Mouse (Mus musculus): ENCODE measurements around the gene Gm20517. TPM values are rescaled to one million over a fixed set of nuclear protein-coding genes. Genes with fewer than 3 reads are reported as not detected.
A peak's percentile ranks its signal among the peaks of the same experiment; 100 is the strongest.

Gm20517 gene
- polyA plus RNA-seq, 1 experiment from 2014 or later = 2.4 TPM

DNA sequence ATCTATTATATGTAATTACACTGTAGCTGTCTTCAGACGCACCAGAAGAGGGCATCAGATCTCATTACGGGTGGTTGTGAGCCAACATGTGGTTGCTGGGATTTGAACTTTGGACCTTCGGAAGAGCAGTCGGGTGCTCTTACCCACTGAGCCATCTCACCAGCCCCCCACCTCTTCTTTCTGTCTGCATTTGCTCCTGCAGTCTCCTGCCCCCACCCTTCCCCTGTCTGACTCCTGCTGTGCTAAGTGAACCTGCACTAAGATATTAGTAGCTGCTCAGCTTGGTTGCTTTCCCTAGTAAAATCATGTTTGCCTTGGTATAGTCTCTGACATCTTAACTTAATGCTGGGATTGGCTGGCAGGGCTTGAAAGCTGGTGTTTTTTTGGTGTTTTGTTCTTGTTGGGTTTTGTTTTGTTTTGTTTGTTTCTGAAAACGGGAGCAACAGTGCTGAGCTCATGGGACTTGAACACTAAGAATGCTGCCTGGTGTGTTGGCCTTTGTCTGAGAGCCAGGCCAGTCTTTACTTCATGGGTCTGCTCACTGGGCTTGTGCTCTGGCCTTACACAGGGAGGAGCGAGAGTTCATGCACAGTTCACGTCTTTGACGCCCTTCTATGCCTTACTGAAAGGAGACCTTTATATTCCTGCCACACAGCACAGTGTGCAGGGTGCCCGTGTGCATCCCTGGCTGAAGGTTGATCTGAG, 51.8 kb downstream of the Gm20517 start:
- H3K27ac ChIP-seq = no peak overlapping the region
- no peak overlapping the region for H3K9ac ChIP-seq
- 70% methylated on average over 9 of the region's 9 CpGs for WGBS
- no peak for ATAC-seq (ENCODE audit: insufficient number of reproducible peaks, low FRiP score, low TSS enrichment, low read depth)
- no peaks in the 10 kb centered on the region for H3K4me1 ChIP-seq
- H3K36me3 ChIP-seq = no peaks in the 10 kb centered on the region
- H3K4me2 ChIP-seq = no peak overlapping the region
- H3K9me3 ChIP-seq = no peaks in the 10 kb centered on the region
- no peaks in the 10 kb centered on the region for H3K27me3 ChIP-seq
- H3K4me3 ChIP-seq = no peak overlapping the region

DNA sequence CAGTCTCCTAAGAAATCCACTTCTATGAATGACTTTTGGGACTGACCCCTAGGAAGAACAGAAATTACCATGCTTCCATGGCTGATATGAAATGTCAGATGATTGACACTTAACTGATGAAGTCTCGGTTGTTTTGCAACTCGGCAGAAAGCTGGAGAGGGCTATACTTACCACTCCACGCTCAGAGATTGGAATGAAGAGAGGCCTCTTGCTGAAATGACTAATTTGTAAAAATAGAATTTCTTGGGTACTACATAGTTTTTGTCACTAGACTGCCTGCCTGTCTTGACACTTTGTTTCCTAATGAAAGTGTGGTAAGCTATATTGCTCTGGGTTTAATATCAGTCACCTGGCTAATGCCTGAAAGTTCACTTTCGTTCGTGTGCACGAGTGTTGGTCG, 53.1 kb downstream of the Gm20517 start:
- 84% methylated on average over 7 of the region's 7 CpGs for WGBS
- no peaks in the 10 kb centered on the region for H3K4me1 ChIP-seq
- no peak overlapping the region for H3K4me2 ChIP-seq
- no peak overlapping the region for H3K9ac ChIP-seq
- H3K27me3 ChIP-seq = no peaks in the 10 kb centered on the region
- no peaks in the 10 kb centered on the region for H3K36me3 ChIP-seq
- H3K9me3 ChIP-seq = no peaks in the 10 kb centered on the region
- H3K4me3 ChIP-seq = no peak overlapping the region
- H3K27ac ChIP-seq = no peak overlapping the region
- no peak for ATAC-seq (ENCODE audit: insufficient number of reproducible peaks, low FRiP score, low TSS enrichment, low read depth)

GRCm38 (mm10) chr17:47669166-47669565, 57.8 kb downstream of the Gm20517 start:
- H3K27me3 ChIP-seq = peaks cover 20% of the 10 kb centered on the region
- H3K4me3 ChIP-seq = no peak overlapping the region
- H3K4me1 ChIP-seq = peaks cover 14% of the 10 kb centered on the region
- H3K4me2 ChIP-seq = no peak overlapping the region
- no peak overlapping the region for H3K9ac ChIP-seq
- no peak for ATAC-seq (ENCODE audit: insufficient number of reproducible peaks, low FRiP score, low TSS enrichment, low read depth)
- no peaks in the 10 kb centered on the region for H3K9me3 ChIP-seq
- 0 out of 2 replicates have a peak, but pooled peaks cover 4% of the 10 kb centered on the region for H3K36me3 ChIP-seq
- 79% methylated on average over 4 of the region's 4 CpGs for WGBS
- no peak overlapping the region for H3K27ac ChIP-seq

GRCm38 (mm10) chr17:47671988-47672310, 60.6 kb downstream of the Gm20517 start:
- H3K4me2 ChIP-seq = peak overlapping the region; percentile 81
- ATAC-seq (ENCODE audit: insufficient number of reproducible peaks, low FRiP score, low TSS enrichment, low read depth) = no peak
- WGBS = 14% methylated on average over 14 of the region's 14 CpGs
- H3K27ac ChIP-seq = no peak overlapping the region
- peaks cover 20% of the 10 kb centered on the region for H3K27me3 ChIP-seq
- no peak overlapping the region for H3K9ac ChIP-seq
- peaks cover 14% of the 10 kb centered on the region for H3K4me1 ChIP-seq
- no peaks in the 10 kb centered on the region for H3K9me3 ChIP-seq
- H3K36me3 ChIP-seq = peaks cover 13% of the 10 kb centered on the region; the same call in 1 of the 2 replicates
- peak overlapping the region; percentile 45 for H3K4me3 ChIP-seq

DNA sequence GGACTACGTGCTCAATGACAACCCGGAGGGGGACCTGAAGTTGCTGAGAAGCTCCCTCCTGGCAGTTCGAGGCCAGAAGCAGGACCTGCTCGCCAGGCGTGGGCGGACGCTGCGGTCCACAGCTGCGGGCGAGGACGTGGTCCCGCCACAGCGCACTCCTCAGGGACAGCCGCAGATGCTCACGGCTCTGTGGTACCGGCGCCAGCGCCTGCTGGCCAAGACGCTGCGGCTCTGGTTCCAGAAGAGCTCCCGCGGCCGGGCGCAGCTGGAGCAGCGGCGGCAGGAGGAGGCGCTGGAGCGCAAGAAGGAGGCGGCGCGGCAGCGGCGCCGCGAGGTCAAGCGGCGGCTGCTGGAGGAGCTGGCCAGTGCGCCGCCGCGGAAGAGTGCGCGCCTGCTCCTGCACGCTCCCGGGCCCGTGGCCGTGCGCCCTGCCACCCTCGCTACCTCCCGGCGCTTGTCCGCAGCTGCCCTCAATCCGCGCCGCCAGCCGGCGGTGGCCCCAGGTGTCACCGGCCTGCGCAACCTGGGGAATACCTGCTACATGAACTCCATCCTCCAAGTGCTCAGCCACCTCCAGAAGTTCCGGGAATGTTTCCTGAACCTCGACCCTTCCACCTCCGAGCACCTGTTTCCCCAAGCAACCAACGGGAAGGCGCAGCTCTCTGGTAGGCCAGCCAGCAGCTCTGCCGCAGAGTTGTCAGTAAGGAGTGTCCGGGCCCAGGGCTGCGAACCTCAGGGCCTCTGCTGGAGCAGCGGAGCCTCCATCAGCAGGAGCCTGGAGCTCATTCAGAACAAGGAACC, 61.1 kb downstream of the Gm20517 start:
- Histone ChIP-seq H3K4me3 (peak overlapping the region; percentile 45), H3K4me1 (peaks cover 14% of the 10 kb centered on the region), H3K9ac (0 out of 2 replicates have a peak overlapping the region, but pooled peaks have one; percentile 31), H3K27me3 (peaks cover 20% of the 10 kb centered on the region), H3K36me3 (peaks cover 13% of the 10 kb centered on the region; the same call in 1 of the 2 replicates), H3K9me3 (no peaks in the 10 kb centered on the region), H3K4me2 (peak overlapping the region; percentile 81), H3K27ac (peak overlapping the region; percentile 22; the same call in 1 of the 2 replicates)
- 4% methylated on average over 66 of the region's 68 CpGs for WGBS
- peak; percentile 65; the same call in 1 of the 2 replicates for ATAC-seq (ENCODE audit: insufficient number of reproducible peaks, low FRiP score, low TSS enrichment, low read depth)

DNA sequence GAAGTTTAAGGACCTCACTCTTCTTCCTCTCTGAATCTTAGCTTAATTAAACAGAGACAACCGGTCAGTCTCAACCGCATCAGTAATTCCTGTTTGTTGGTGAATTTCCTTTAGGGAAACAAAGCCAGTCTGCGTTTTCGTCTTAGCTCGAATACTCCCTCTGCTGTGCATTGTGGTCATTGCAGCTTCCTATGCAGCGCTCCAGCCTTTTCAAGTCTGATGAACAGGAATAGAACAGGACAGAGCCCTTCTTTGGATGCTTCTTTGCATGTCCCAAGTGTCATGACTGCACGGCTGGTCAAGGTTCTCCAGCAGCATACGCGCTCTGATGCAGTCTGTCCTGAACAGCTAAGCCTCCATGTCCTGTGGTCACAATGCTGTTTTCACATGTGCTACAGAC, 65.2 kb downstream of the Gm20517 start:
- H3K27ac ChIP-seq = no peak overlapping the region
- H3K4me2 ChIP-seq = no peak overlapping the region
- no peaks in the 10 kb centered on the region for H3K9me3 ChIP-seq
- 22% methylated on average over 9 of the region's 9 CpGs for WGBS
- peaks cover 13% of the 10 kb centered on the region for H3K27me3 ChIP-seq
- H3K4me1 ChIP-seq = peaks cover 14% of the 10 kb centered on the region
- ATAC-seq (ENCODE audit: insufficient number of reproducible peaks, low FRiP score, low TSS enrichment, low read depth) = no peak
- H3K9ac ChIP-seq = no peak overlapping the region
- H3K36me3 ChIP-seq = peaks cover 44% of the 10 kb centered on the region
- no peak overlapping the region for H3K4me3 ChIP-seq

- ATAC-seq (ENCODE audit: insufficient number of reproducible peaks, low FRiP score, low TSS enrichment, low read depth) = no peak
- H3K4me3 ChIP-seq = no peak overlapping the region
- 91% methylated on average over 5 of the region's 5 CpGs for WGBS
- no peaks in the 10 kb centered on the region for H3K9me3 ChIP-seq
- H3K4me1 ChIP-seq = peaks cover under 1% of the 10 kb centered on the region; the same call in 1 of the 2 replicates
- no peak overlapping the region for H3K9ac ChIP-seq
- H3K27me3 ChIP-seq = peaks cover 2% of the 10 kb centered on the region
- peaks cover 53% of the 10 kb centered on the region for H3K36me3 ChIP-seq
- no peak overlapping the region for H3K27ac ChIP-seq
- no peak overlapping the region for H3K4me2 ChIP-seq
These were observed 66.8 kb downstream of the Gm20517 start for GRCm38 (mm10) chr17:47678238-47678637.

- Histone ChIP-seq H3K36me3 (peaks cover 56% of the 10 kb centered on the region), H3K27me3 (no peaks in the 10 kb centered on the region), H3K4me2 (no peak overlapping the region), H3K4me3 (no peak overlapping the region), H3K9me3 (no peaks in the 10 kb centered on the region), H3K9ac (no peak overlapping the region), H3K4me1 (no peaks in the 10 kb centered on the region), H3K27ac (no peak overlapping the region)
- no peak for ATAC-seq (ENCODE audit: insufficient number of reproducible peaks, low FRiP score, low TSS enrichment, low read depth)
- 84% methylated on average over 5 of the region's 5 CpGs for WGBS
These were observed 67.3 kb downstream of the Gm20517 start for GRCm38 (mm10) chr17:47678702-47679101.

GRCm38 (mm10) chr17:47682836-47683235, 71.4 kb downstream of the Gm20517 start:
- no peak overlapping the region for H3K9ac ChIP-seq
- WGBS = 72% methylated on average over 4 of the region's 4 CpGs
- H3K36me3 ChIP-seq = peaks cover 70% of the 10 kb centered on the region
- no peaks in the 10 kb centered on the region for H3K27me3 ChIP-seq
- H3K27ac ChIP-seq = no peak overlapping the region
- ATAC-seq (ENCODE audit: insufficient number of reproducible peaks, low FRiP score, low TSS enrichment, low read depth) = no peak
- peaks cover 13% of the 10 kb centered on the region for H3K4me1 ChIP-seq
- no peaks in the 10 kb centered on the region for H3K9me3 ChIP-seq
- H3K4me2 ChIP-seq = no peak overlapping the region
- H3K4me3 ChIP-seq = no peak overlapping the region

DNA sequence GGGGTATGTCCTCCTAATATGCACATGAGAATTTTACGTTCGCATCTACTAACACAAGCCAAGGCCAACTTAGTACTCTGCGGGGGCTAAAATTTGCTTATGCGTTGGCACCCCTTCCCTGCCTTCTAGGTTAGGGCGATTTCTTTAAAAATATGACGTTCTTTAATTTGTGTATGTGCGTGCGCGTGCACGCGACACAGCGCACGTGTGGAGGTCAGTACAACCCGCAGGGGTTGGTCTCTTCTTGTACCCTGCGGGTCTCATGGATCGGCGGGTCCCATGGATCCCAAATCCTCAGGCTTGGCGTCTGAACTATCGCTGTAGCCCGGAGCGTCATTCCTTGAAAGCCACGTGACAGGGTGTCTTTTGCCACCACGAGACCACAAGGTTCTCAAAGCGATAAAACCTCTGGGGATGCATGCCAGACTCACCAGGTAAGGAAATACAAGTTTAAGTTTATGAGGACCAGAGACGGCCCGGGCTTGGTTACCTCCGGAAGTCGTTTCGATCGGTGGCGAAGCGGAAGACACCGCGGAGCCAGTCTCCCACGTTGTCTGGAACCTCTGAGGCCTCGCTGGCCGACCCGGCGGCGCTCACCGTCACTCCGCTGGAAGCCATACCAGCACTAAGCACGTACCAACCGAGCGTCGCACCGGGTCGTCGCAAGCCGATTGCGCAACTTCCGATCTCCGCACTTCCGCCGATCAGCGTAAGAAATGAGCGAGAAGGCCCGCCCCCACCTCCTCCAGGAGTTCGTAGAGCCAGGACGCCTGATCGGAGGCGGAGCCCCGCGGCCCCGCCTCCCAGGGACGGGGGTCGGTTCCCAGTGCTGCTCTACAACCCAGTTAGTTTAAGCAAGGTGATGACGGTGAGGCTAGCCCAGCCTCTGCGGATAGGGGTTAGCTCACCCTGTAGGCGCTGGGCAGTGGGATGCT, 76.3 kb downstream of the Gm20517 start:
- peaks cover 28% of the 10 kb centered on the region for H3K36me3 ChIP-seq
- peak overlapping the region; percentile 95 for H3K4me2 ChIP-seq
- no peaks in the 10 kb centered on the region for H3K9me3 ChIP-seq
- ATAC-seq (ENCODE audit: insufficient number of reproducible peaks, low FRiP score, low TSS enrichment, low read depth) = peak; percentile 86
- H3K4me1 ChIP-seq = peaks cover 24% of the 10 kb centered on the region
- peak overlapping the region; percentile 83 for H3K27ac ChIP-seq
- H3K27me3 ChIP-seq = no peaks in the 10 kb centered on the region
- H3K9ac ChIP-seq = peak overlapping the region; percentile 76
- WGBS = under 1% methylated on average over 70 of the region's 70 CpGs
- H3K4me3 ChIP-seq = peak overlapping the region; percentile 80

DNA sequence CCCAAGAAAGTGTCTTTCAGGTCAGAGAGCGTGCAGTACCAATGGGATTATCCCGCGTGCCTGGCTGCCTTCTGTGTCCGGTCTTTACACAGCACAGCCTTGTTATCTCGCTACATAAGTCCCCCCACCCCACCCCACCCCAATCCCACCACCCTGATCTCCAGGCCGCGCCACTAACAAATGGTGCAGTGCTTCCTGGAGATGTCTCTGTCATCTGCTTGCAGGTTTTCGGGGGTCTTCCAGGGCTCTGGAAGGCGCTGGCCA, 76.9 kb downstream of the Gm20517 start, which contains the start of gene Tomm6:
Tomm6 (minus strand) TSS at position 43 of the 264 bp plus-strand sequence.
- WGBS = 0% methylated on average over 9 of the region's 9 CpGs
- H3K9me3 ChIP-seq = no peaks in the 10 kb centered on the region
- peaks cover 24% of the 10 kb centered on the region for H3K4me1 ChIP-seq
- H3K36me3 ChIP-seq = peaks cover 27% of the 10 kb centered on the region
- no peak; the same call in 1 of the 2 replicates for ATAC-seq (ENCODE audit: insufficient number of reproducible peaks, low FRiP score, low TSS enrichment, low read depth)
- peak within 1 kb of the TSS; percentile 95 for H3K4me2 ChIP-seq
- peak within 1 kb of the TSS; percentile 83 for H3K27ac ChIP-seq
- peak within 1 kb of the TSS; percentile 76 for H3K9ac ChIP-seq
- peak within 1 kb of the TSS; percentile 80 for H3K4me3 ChIP-seq
- H3K27me3 ChIP-seq = no peaks in the 10 kb centered on the region
